Mouse (Mus musculus) forebrain, embryonic 16.5 days (tissue): ENCODE data around the gene Acyp1. TPM values are rescaled to one million over a fixed set of nuclear protein-coding genes. Genes with fewer than 3 reads are reported as not detected.

Experiments used
- microRNA-seq: library from miRNA; unstranded; fragments of <30 nt; microRNA quantifications from one replicate; pipeline ENCODE4, GENCODE M21; 2017
- polyA plus RNA-seq: library from polyadenylated mRNA; unstranded; fragments of >200 nt; fragmentation: Nextera tagmentation; extraction: Ambion mirVana; gene quantifications from 2 replicates; pipeline ENCODE4 v1.2.1, GENCODE M21; 2015

Acyp1 gene
- polyA plus RNA-seq, 1 experiment from 2014 or later: 46.9 TPM

Small RNAs within 50 kb of the gene (microRNA-seq; reads per million reads assigned to microRNA genes)
- 0.83 reads per million for gene Mir6938

Other genes starting within 250 kb of the Acyp1 start
- 1.6 and 2.1 TPM in 2 replicates for gene Prox2, start 177.7 kb downstream of the Acyp1 start, polyA plus RNA-seq
- 102 and 106 TPM in 2 replicates for gene Dlst, start 177.6 kb downstream of the Acyp1 start, polyA plus RNA-seq
- gene Rps6kl1, start 137.2 kb downstream of the Acyp1 start, polyA plus RNA-seq: 23.7 and 30.8 TPM in 2 replicates
- 5.5 and 7.2 TPM in 2 replicates for gene Pgf, start 110.6 kb downstream of the Acyp1 start, polyA plus RNA-seq
- 76.9 and 86.3 TPM in 2 replicates for gene Eif2b2, start 69.0 kb downstream of the Acyp1 start, polyA plus RNA-seq
- gene Mlh3, start 17.8 kb downstream of the Acyp1 start, polyA plus RNA-seq: 10.7 and 11.7 TPM in 2 replicates
- gene Zc2hc1c, start 153 bp upstream of the Acyp1 start, polyA plus RNA-seq: 0.86 and 0.98 TPM in 2 replicates
- 13.2 and 13.9 TPM in 2 replicates for gene Nek9, start 50.9 kb upstream of the Acyp1 start, polyA plus RNA-seq
- gene Tmed10, start 86.4 kb upstream of the Acyp1 start, polyA plus RNA-seq: 150 and 175 TPM in 2 replicates
- gene Fos, start 185.5 kb upstream of the Acyp1 start, polyA plus RNA-seq: 1.9 and 2.4 TPM in 2 replicates